Mouse (Mus musculus): Measurements from ENCODE around the gene Ccdc122. TPM values are rescaled to one million over a fixed set of nuclear protein-coding genes. Genes with fewer than 3 reads are reported as not detected.
"Not testable (repeated sequence)": the region's sequence is repeated elsewhere in the genome, so short reads cannot be mapped to it uniquely, and the experiment has no call there.

The Ccdc122 gene
- 1 to 10 TPM; 1.2 to 1.3 TPM for total RNA-seq (2021)
- long read RNA-seq, experiment 1, partial matches to known transcripts = 0 of 2 reads
- long read RNA-seq, experiment 1, other reads (novel, unspliced or antisense) = 1 of 2 reads
- long read RNA-seq, experiment 2 = 0 reads

GRCm38 (mm10) chr14:77036226-77037046, at the start of gene Ccdc122, which contains the start of gene Lacc1:
Ccdc122 (plus strand) TSS chr14:77036772.
Lacc1 (minus strand) TSS chr14:77036904.
- intact Hi-C loops (cut with DNase I) = no loop called here
- peak within 1 kb of the TSS; percentile 62 for H3K4me3 ChIP-seq
- peak; percentile 76 for TF ChIP-seq CTCF (IDR thresholded peaks at IDR 0.05)
- no peak within 1 kb of the TSS for H3K27ac ChIP-seq
- DNase-seq (ENCODE audit: extremely low spot score in 1 of 2, low spot score in 2 of 2) = peak; percentile 68 to 74

GRCm38 (mm10) chr14:76990351-76990750, 46.2 kb upstream of the Ccdc122 start:
- intact Hi-C loops (cut with DNase I); DNase-seq (ENCODE audit: extremely low spot score in 1 of 2, low spot score in 2 of 2); H3K4me3 ChIP-seq; H3K27ac ChIP-seq: not testable (repeated sequence)

GRCm38 (mm10) chr14:77004740-77005139, 31.8 kb upstream of the Ccdc122 start:
- no peak for DNase-seq (ENCODE audit: extremely low spot score in 1 of 2, low spot score in 2 of 2)
- intact Hi-C loops (cut with DNase I) = loop anchor here (5.0 to 10.0 kb wide), 5 partner anchors 107 to 850 kb away; no protein-coding TSS in a partner anchor
- Histone ChIP-seq H3K4me3 (no peak overlapping the region), H3K27ac (no peak overlapping the region)
- TF ChIP-seq CTCF (IDR thresholded peaks at IDR 0.05) = no peak

GRCm38 (mm10) chr14:77005566-77005965, 31.0 kb upstream of the Ccdc122 start:
- Histone ChIP-seq H3K4me3 (no peak overlapping the region), H3K27ac (no peak overlapping the region)
- no peak for DNase-seq (ENCODE audit: extremely low spot score in 1 of 2, low spot score in 2 of 2)
- intact Hi-C loops (cut with DNase I) = loop anchor here (5.0 to 10.0 kb wide), 5 partner anchors 108 to 851 kb away; no protein-coding TSS in a partner anchor
- TF ChIP-seq CTCF (IDR thresholded peaks at IDR 0.05) = no peak

- TF ChIP-seq CTCF (IDR thresholded peaks at IDR 0.05) = peak; percentile 75
- peak; percentile 77 to 78 for DNase-seq (ENCODE audit: extremely low spot score in 1 of 2, low spot score in 2 of 2)
- Histone ChIP-seq H3K27ac (no peak overlapping the region), H3K4me3 (no peak overlapping the region)
- intact Hi-C loops (cut with DNase I) = loop anchor here (1.0 to 10.0 kb wide), 7 partner anchors 111 to 853 kb away; no protein-coding TSS in a partner anchor
Measured at GRCm38 (mm10) chr14:77008238-77008637, 28.3 kb upstream of the Ccdc122 start.

- intact Hi-C loops (cut with DNase I) = loop anchor here (1.0 to 5.0 kb wide), 2 partner anchors 533 to 890 kb away; no protein-coding TSS in a partner anchor
- no peak overlapping the region for H3K4me3 ChIP-seq
- H3K27ac ChIP-seq = no peak overlapping the region
- peak; percentile 65 to 78 for DNase-seq (ENCODE audit: extremely low spot score in 1 of 2, low spot score in 2 of 2)
- peak; percentile 94 for TF ChIP-seq CTCF (IDR thresholded peaks at IDR 0.05)
Measured at GRCm38 (mm10) chr14:77011804-77012203, 24.8 kb upstream of the Ccdc122 start.

GRCm38 (mm10) chr14:77016783-77017182, 19.8 kb upstream of the Ccdc122 start:
- H3K4me3 ChIP-seq; intact Hi-C loops (cut with DNase I); DNase-seq (ENCODE audit: extremely low spot score in 1 of 2, low spot score in 2 of 2); H3K27ac ChIP-seq: not testable (repeated sequence)

- H3K27ac ChIP-seq = no peak overlapping the region
- H3K4me3 ChIP-seq = no peak overlapping the region
- TF ChIP-seq CTCF (IDR thresholded peaks at IDR 0.05) = no peak
- intact Hi-C loops (cut with DNase I) = no loop called here
- DNase-seq (ENCODE audit: extremely low spot score in 1 of 2, low spot score in 2 of 2) = no peak
Measured at GRCm38 (mm10) chr14:77017211-77017610, 19.4 kb upstream of the Ccdc122 start.

GRCm38 (mm10) chr14:77024499-77024898, 12.1 kb upstream of the Ccdc122 start:
- intact Hi-C loops (cut with DNase I) = no loop called here
- Histone ChIP-seq H3K27ac (no peak overlapping the region), H3K4me3 (no peak overlapping the region)
- no peak for DNase-seq (ENCODE audit: extremely low spot score in 1 of 2, low spot score in 2 of 2)
- no peak for TF ChIP-seq CTCF (IDR thresholded peaks at IDR 0.05)

- DNase-seq (ENCODE audit: extremely low spot score in 1 of 2, low spot score in 2 of 2) = no peak
- intact Hi-C loops (cut with DNase I) = no loop called here
- Histone ChIP-seq H3K4me3 (no peak overlapping the region), H3K27ac (no peak overlapping the region)
- TF ChIP-seq CTCF (IDR thresholded peaks at IDR 0.05) = no peak
Measured at GRCm38 (mm10) chr14:77029319-77030054, 7.1 kb upstream of the Ccdc122 start.

GRCm38 (mm10) chr14:77030808-77031207, 5.8 kb upstream of the Ccdc122 start:
- DNase-seq (ENCODE audit: extremely low spot score in 1 of 2, low spot score in 2 of 2) = no peak
- intact Hi-C loops (cut with DNase I) = no loop called here

GRCm38 (mm10) chr14:77032433-77032832, 4.1 kb upstream of the Ccdc122 start:
- no peak for TF ChIP-seq CTCF (IDR thresholded peaks at IDR 0.05)
- DNase-seq (ENCODE audit: extremely low spot score in 1 of 2, low spot score in 2 of 2) = no peak
- Histone ChIP-seq H3K27ac (no peak overlapping the region), H3K4me3 (no peak overlapping the region)
- intact Hi-C loops (cut with DNase I) = no loop called here

More at GRCm38 (mm10) chr14:77030808-77031207, 5.8 kb upstream of the Ccdc122 start:
- Histone ChIP-seq H3K4me3 (no peak overlapping the region), H3K27ac (no peak overlapping the region)
- TF ChIP-seq CTCF (IDR thresholded peaks at IDR 0.05) = no peak

Measured in left cerebral cortex, adult 2 months (tissue).